Mouse (Mus musculus) midbrain, embryonic 11.5 days (tissue): ENCODE results near the gene Uap1l1. TPM values are rescaled to one million over a fixed set of nuclear protein-coding genes. Genes with fewer than 3 reads are reported as not detected.

ENCODE experiments used
- ATAC-seq: fragments of 200-750 bp; cut with Nextera tagmentation; 2 replicates; pipeline ENCODE4 v1.8.0; 2017; ENCODE audit warnings: moderate TSS enrichment, moderate library complexity; ENCODE audit not compliant: low FRiP score
- DNase-seq: peaks from one replicate; pipeline ENCODE4 v3.0.0; 2015; ENCODE audit warnings: low spot score; ENCODE audit errors: missing footprints
- H3K27ac ChIP-seq: fragments of 300-500 bp; sonication (generic); 2 replicates; pipeline ENCODE4 v1.5.1; 2014; ENCODE audit warnings: low read depth, low read length
- H3K27me3 ChIP-seq: fragments of 300-500 bp; sonication (generic); 2 replicates; pipeline ENCODE4 v1.6.1; 2014; ENCODE audit warnings: mild to moderate bottlenecking, low read length, moderate library complexity, mixed read lengths; ENCODE audit not compliant: control insufficient read depth, insufficient read depth
- H3K36me3 ChIP-seq: fragments of 300-500 bp; sonication (generic); 2 replicates; pipeline ENCODE4 v1.6.1; 2014; ENCODE audit warnings: mild to moderate bottlenecking, low read length, moderate library complexity, mixed read lengths; ENCODE audit not compliant: control insufficient read depth, insufficient read depth
- H3K4me1 ChIP-seq: fragments of 300-500 bp; sonication (generic); 2 replicates; pipeline ENCODE4 v1.6.1; 2014; ENCODE audit warnings: low read length; ENCODE audit not compliant: control insufficient read depth, insufficient read depth
- H3K4me2 ChIP-seq: fragments of 300-500 bp; sonication (generic); 2 replicates; pipeline ENCODE4 v1.6.1; 2014; ENCODE audit warnings: mild to moderate bottlenecking, moderate library complexity
- H3K4me3 ChIP-seq: fragments of 300-500 bp; sonication (generic); 2 replicates; pipeline ENCODE4 v1.5.1; 2014; ENCODE audit warnings: low read depth, low read length
- H3K9ac ChIP-seq: fragments of 300-500 bp; sonication (generic); 2 replicates; pipeline ENCODE4 v1.6.1; 2014; ENCODE audit warnings: low read length
- H3K9me3 ChIP-seq: fragments of 300-500 bp; sonication (generic); 2 replicates; pipeline ENCODE4 v1.6.1; 2016; ENCODE audit warnings: low read length; ENCODE audit not compliant: control insufficient read depth
- WGBS: fragments of 180-500 bp; shearing (Covaris S2); extraction: QIAGEN DNeasy Blood & Tissue Kit; methylation state at CpG from one replicate; pipeline ENCODE4 v1.1.7; 2014; 5-methylcytosine and 5-hydroxymethylcytosine counted together
- polyA plus RNA-seq: library from polyadenylated mRNA; unstranded; fragments of >200 nt; fragmentation: Nextera tagmentation; extraction: Ambion mirVana; gene quantifications from 2 replicates; pipeline ENCODE4 v1.2.1, GENCODE M21; 2014

Uap1l1 gene
- polyA plus RNA-seq, 1 experiment from 2014 or later: 6.7 TPM

DNA sequence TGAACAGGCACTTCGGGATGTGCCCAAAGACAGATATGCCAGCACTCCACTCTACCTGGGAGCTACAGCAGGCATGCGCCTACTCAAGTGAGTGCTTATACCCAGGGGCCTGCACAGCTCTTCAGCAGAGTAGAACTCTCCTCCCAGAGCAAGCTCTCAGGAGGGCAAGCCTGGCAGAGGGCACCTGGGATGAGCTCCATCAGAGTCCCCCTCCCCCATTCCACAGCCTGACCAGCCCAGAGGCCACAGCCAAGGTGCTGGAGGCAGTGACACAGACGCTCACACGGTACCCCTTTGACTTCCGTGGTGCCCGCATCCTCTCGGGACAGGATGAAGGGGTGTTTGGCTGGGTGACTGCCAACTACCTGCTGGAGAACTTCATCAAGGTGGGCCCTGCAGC lies 32.6 kb upstream of the Uap1l1 start:
- whole genome bisulfite sequencing: 96% methylated on average over 7 of the region's 7 CpGs
- Histone ChIP-seq H3K27me3 (peaks cover 42% of the 10 kb centered on the region), H3K4me3 (no peak overlapping the region), H3K36me3 (no peaks in the 10 kb centered on the region), H3K4me2 (no peak overlapping the region), H3K9ac (no peak overlapping the region), H3K27ac (no peak overlapping the region), H3K9me3 (no peaks in the 10 kb centered on the region), H3K4me1 (peaks cover 5% of the 10 kb centered on the region)
- DNase-seq: no peak
- no peak for ATAC-seq

DNA sequence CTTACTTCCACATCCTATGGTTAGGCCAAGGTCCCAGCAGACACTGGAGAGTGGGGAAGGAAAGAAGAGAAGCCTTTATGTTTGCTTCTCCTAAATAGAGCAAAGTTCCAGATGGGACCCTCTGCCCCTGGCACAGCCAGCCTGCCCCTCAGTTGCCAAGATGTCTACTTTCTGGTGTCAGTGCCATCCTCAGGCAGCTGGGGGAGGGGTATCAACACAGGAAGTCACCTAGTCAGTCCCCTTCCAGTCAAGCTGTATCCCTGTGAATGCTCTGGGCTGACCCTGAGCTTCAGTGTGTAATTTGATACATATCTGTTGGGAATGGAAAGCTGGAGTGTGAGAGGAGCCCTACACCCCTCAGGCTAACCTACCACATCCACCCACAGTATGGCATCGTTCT lies 31.5 kb upstream of the Uap1l1 start:
- H3K4me2 ChIP-seq: no peak overlapping the region
- no peaks in the 10 kb centered on the region for H3K36me3 ChIP-seq
- H3K4me3 ChIP-seq: no peak overlapping the region
- 73% methylated on average over 1 of the region's 1 CpGs for WGBS
- DNase-seq: no peak
- no peak overlapping the region for H3K9ac ChIP-seq
- ATAC-seq: no peak
- H3K4me1 ChIP-seq: peaks cover 5% of the 10 kb centered on the region
- no peak overlapping the region for H3K27ac ChIP-seq
- no peaks in the 10 kb centered on the region for H3K9me3 ChIP-seq
- peaks cover 42% of the 10 kb centered on the region for H3K27me3 ChIP-seq

DNA sequence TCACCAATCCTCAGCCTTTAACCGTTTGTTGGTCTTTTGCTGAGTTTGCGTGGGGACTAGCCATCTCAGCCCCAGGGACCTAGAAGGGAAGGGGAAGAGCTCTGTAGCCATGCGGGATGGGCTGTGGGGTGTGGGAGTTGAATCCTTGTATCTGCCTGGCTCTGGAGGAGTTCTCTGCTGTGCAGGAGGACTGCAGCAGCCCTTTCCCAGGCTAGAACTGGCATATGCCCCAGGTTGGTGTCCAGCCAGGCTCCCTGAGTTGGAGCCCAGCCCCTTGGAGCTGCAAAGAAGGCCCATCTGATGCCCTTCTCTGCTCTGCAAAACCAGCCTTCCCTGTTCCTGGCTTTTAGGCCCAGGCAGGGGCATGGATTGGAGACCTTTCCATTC lies 31.1 kb upstream of the Uap1l1 start:
- no peak for ATAC-seq
- 26% methylated on average over 3 of the region's 3 CpGs for WGBS
- no peaks in the 10 kb centered on the region for H3K36me3 ChIP-seq
- no peak for DNase-seq
- no peaks in the 10 kb centered on the region for H3K9me3 ChIP-seq
- H3K4me1 ChIP-seq: peaks cover 5% of the 10 kb centered on the region
- H3K4me3 ChIP-seq: no peak overlapping the region
- no peak overlapping the region for H3K9ac ChIP-seq
- H3K4me2 ChIP-seq: no peak overlapping the region
- peaks cover 42% of the 10 kb centered on the region for H3K27me3 ChIP-seq
- H3K27ac ChIP-seq: no peak overlapping the region

- peaks cover 41% of the 10 kb centered on the region for H3K27me3 ChIP-seq
- peak within 1 kb of the TSS; percentile 32 for H3K4me3 ChIP-seq
- under 1% methylated on average over 56 of the region's 57 CpGs for WGBS
- H3K9ac ChIP-seq: peak within 1 kb of the TSS; percentile 54
- H3K27ac ChIP-seq: no peak within 1 kb of the TSS
- DNase-seq: peak; percentile 92
- H3K4me1 ChIP-seq: peaks cover 5% of the 10 kb centered on the region
- no peaks in the 10 kb centered on the region for H3K36me3 ChIP-seq
- ATAC-seq: peak; percentile 58; the same call in 1 of the 2 replicates
- H3K9me3 ChIP-seq: no peaks in the 10 kb centered on the region
- peak within 1 kb of the TSS; percentile 62 for H3K4me2 ChIP-seq
Measured at GRCm38 (mm10) chr2:25395721-25396596, 30.5 kb upstream of the Uap1l1 start, which contains the start of gene Entpd2. Gene Entpd2, plus strand, starts transcription at chr2:25395874.

- 46% methylated on average over 3 of the region's 3 CpGs for WGBS
- Histone ChIP-seq H3K36me3 (no peaks in the 10 kb centered on the region), H3K4me1 (peaks cover 5% of the 10 kb centered on the region), H3K27me3 (peaks cover 29% of the 10 kb centered on the region), H3K4me2 (no peak overlapping the region), H3K9ac (no peak overlapping the region), H3K9me3 (no peaks in the 10 kb centered on the region), H3K27ac (no peak overlapping the region), H3K4me3 (no peak overlapping the region)
- no peak for DNase-seq
- no peak for ATAC-seq
Measured at GRCm38 (mm10) chr2:25394281-25395221, 29.1 kb upstream of the Uap1l1 start.

- H3K4me2 ChIP-seq: no peak overlapping the region
- peaks cover 5% of the 10 kb centered on the region for H3K4me1 ChIP-seq
- H3K27me3 ChIP-seq: peaks cover 16% of the 10 kb centered on the region
- WGBS: 85% methylated on average over 5 of the region's 5 CpGs
- no peak overlapping the region for H3K4me3 ChIP-seq
- H3K9me3 ChIP-seq: no peaks in the 10 kb centered on the region
- no peaks in the 10 kb centered on the region for H3K36me3 ChIP-seq
- no peak overlapping the region for H3K27ac ChIP-seq
- ATAC-seq (no peak), DNase-seq (no peak)
- no peak overlapping the region for H3K9ac ChIP-seq
Measured at GRCm38 (mm10) chr2:25391266-25391665, 25.8 kb upstream of the Uap1l1 start.

DNA sequence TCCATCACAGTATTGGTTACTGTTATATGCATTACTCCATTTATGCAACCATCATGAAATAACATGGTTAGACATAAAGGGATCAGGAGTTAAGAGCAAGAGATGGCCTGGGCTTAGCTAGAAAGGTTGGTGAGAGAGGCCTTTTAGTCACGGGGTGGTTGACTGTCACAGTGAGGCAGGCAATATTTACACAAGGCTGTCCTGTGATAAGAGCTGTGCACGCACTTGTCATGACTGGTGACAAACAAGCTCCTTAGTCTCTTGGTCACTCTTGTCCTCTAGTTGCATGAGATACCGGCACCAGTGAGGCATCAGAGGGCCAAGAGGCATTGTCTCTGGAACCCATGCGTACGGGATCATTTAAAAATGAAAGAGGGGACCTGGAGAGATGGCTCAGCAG lies 19.0 kb upstream of the Uap1l1 start:
- WGBS: 75% methylated on average over 5 of the region's 5 CpGs
- ATAC-seq (no peak), DNase-seq (no peak)
- Histone ChIP-seq H3K9me3 (no peaks in the 10 kb centered on the region), H3K4me3 (no peak overlapping the region), H3K36me3 (no peaks in the 10 kb centered on the region), H3K27me3 (no peaks in the 10 kb centered on the region), H3K4me1 (no peaks in the 10 kb centered on the region), H3K27ac (no peak overlapping the region), H3K9ac (no peak overlapping the region), H3K4me2 (no peak overlapping the region)

- Histone ChIP-seq H3K4me2 (no peak overlapping the region), H3K36me3 (peaks cover 16% of the 10 kb centered on the region), H3K27me3 (no peaks in the 10 kb centered on the region), H3K4me3 (no peak overlapping the region), H3K4me1 (peaks cover 22% of the 10 kb centered on the region), H3K9me3 (no peaks in the 10 kb centered on the region), H3K9ac (no peak overlapping the region), H3K27ac (no peak overlapping the region)
- DNase-seq (peak; percentile 84), ATAC-seq (no peak)
- 64% methylated on average over 4 of the region's 4 CpGs for WGBS
Measured at GRCm38 (mm10) chr2:25376589-25376988, 11.1 kb upstream of the Uap1l1 start.

DNA sequence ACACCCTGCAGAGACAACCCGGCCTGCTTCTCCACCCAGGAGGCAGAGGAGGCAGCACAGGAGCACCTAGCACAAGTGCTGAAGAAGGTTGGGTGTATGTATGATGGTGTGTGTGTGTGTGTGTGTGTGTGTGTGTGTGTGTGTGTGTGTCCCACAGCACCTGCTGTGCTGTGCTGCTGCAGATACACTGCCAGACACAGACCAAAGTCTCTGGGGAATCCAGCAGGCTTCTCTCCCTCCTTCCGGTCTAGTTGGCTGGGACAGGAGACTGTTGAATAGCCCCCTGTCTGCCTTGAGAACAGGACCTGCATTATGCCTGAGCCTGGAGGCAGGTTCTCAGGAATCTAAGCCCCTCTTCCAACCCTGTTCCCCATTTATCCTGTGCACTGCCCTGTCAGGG lies 7.9 kb upstream of the Uap1l1 start:
- H3K4me3 ChIP-seq: peak overlapping the region; percentile 86
- H3K27me3 ChIP-seq: no peaks in the 10 kb centered on the region
- H3K9ac ChIP-seq: peak overlapping the region; percentile 85
- no peaks in the 10 kb centered on the region for H3K9me3 ChIP-seq
- WGBS: 17% methylated on average over 2 of the region's 2 CpGs
- peaks cover 24% of the 10 kb centered on the region for H3K4me1 ChIP-seq
- H3K27ac ChIP-seq: no peak overlapping the region
- DNase-seq: no peak
- no peak for ATAC-seq
- peak overlapping the region; percentile 87 for H3K4me2 ChIP-seq
- H3K36me3 ChIP-seq: peaks cover 11% of the 10 kb centered on the region
